Mouse (Mus musculus) embryo, embryonic 11.5 days (tissue): Measurements from ENCODE around the gene Stfa2.
"Not testable (repeated sequence)": the region's sequence is repeated elsewhere in the genome, so short reads cannot be mapped to it uniquely, and the experiment has no call there.

Experiments
- DNase-seq: peaks from one replicate; pipeline ENCODE4 v3.0.0-alpha.2; 2012; ENCODE audit warnings: low read depth, low spot score

The Stfa2 gene

DNA sequence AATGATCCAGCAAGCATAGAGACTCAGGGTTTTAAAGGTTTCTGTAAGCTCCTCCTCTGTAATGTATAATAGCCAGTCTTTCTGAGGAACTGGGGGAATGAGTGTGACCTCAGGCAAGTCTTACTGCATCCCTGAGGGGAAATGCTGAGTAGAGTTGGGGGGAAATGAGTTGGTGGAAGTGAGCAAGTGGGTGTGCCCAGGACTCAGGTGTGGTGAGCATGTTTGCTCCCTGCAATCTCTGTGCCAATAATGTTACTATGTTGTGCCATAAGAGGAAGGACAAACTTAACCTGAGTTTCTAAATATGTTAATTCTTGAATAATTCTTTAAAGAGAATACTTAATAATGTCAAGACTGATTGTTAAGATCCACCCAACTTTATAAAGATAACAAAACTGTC lies at the start of gene Stfa2:
Gene Stfa2 (minus strand): TSS at position 101 of the 400 bp plus-strand sequence.
- no peak for DNase-seq

DNA sequence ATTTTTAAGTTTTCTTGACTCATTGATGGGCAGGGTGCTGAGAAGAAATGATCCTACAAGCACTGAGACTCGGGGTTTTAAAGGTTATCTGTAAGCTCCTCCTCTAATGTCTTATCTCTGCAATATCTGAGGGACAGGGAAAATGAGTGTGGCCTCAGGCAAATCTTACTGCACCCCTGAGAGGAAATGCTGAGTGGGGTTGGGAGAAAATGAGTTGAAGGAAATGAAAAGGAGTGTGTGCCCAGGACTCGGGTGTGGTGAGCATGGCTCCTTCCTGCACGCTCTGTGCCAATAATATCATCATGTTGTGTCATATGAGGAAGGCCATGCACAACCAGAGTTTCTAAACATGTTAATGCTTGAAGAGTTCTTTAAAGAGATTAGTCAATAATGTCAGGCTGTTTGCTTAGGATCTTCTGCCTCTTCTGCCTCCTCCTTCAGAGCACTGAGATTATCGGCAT lies 47.1 kb upstream of the Stfa2 start, which contains the start of gene Stfa3:
Gene Stfa3 (minus strand): TSS at position 51 of the 461 bp plus-strand sequence.
- DNase-seq = no peak

DNA sequence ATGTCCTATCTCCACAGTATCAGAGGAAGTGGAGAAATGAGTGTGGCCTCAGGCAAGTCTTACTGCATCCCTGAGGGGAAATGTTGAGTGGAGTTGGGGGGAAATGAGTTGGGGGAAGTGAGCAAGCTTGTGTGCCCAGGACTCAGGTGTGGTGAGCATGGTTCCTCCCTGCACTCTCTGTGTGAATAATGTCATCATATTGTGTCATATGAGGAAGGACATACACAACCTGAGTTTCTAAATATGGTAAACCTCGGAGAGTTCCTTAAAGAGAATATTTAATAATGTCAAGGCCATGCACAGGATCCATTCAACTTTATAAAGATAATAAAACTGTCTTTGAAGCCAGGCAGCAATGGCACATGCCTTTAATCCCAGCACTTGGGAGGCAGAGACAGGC lies 12.7 kb upstream of the Stfa2 start:
- not testable (repeated sequence) for DNase-seq

DNA sequence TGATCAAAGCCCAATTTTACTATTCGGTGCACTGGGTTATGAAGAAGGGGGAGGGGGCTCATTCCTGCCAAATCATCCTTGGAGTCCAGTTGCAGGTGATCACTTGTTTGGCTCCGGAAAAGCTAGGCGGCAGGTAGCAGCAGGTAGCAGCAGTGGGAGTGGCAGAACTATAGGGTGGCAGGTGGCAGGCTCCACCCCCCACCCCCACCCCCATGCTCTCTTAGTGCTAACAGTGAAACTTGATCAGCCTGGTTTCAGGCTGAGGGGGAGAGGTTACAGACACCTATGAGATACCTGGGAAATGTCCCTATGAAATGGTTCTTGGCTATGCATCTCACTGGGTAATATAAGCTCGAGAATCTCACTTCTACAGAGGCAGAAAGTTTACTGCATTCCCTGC lies 19.2 kb downstream of the Stfa2 start:
- no peak for DNase-seq

DNA sequence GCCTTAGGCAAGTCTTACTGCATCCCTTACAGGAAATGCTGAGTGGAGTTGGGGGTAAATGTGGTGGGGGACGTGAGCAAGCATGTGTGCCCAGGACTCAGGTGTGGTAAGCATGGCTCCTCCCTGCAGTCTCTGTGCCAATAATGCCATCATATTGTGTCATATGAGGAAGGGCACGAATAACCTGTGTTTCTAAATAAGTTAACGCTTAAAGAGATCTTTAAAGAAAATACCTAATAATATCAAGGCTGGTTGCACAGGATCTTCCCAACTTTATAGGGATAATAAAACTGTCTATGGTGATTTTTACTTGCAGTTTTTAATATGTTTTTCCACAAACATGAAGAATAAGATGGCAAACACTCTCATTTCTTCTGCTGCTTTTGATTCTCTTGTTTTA lies 40.6 kb downstream of the Stfa2 start, which contains the start of gene BC100530:
Gene BC100530 (minus strand): TSS at position 101 of the 400 bp plus-strand sequence.
- not testable (repeated sequence) for DNase-seq
